Mouse (Mus musculus) ES-Bruce4 (cell line): ENCODE data around the gene Csrnp1.

Experiments used
- CTCF ChIP-seq: IDR thresholded peaks from one replicate; pipeline ENCODE4 v1.8.1; 2011; ENCODE audit warnings: low read depth, low read length
- EP300 ChIP-seq: IDR thresholded peaks from 2 replicates; pipeline ENCODE4 v1.6.1; 2011; ENCODE audit warnings: low read depth, low read length; ENCODE audit not compliant: insufficient read depth
- POLR2A ChIP-seq: IDR thresholded peaks from one replicate; pipeline ENCODE4 v1.8.1; 2011; ENCODE audit warnings: low read length; ENCODE audit not compliant: insufficient read depth

GRCm38 (mm10) chr9:119958835-119959234 is 25.6 kb downstream of the Csrnp1 start:
- no peak for TF ChIP-seq CTCF
- no peak for TF ChIP-seq EP300
- no peak for TF ChIP-seq POLR2A
